Mouse (Mus musculus) CH12.LX (cell line): ENCODE results near the gene Dcakd. TPM values are rescaled to one million over a fixed set of nuclear protein-coding genes. Genes with fewer than 3 reads are reported as not detected.

Experiments used
- DNase-seq: peaks from one replicate; pipeline ENCODE4 v3.0.0-alpha.2; 2013; ENCODE audit errors: extremely low read depth
- H3K27ac ChIP-seq: 2 replicates; pipeline ENCODE4 v1.5.1; 2012; ENCODE audit warnings: low read depth, mild to moderate bottlenecking, control low read depth, moderate library complexity; ENCODE audit not compliant: insufficient read depth
- H3K27me3 ChIP-seq: replicated peaks from 2 replicates; pipeline ENCODE3; 2012; ENCODE audit warnings: inconsistent platforms
- H3K36me3 ChIP-seq, 2 experiments: replicated peaks in 1 of 2; 2 replicates each; pipeline versions ENCODE3 to v1.6.1; 2012; ENCODE audit warnings: inconsistent platforms in 1 of 2, low read length in 1 of 2, mild to moderate bottlenecking in 1 of 2, mixed read lengths in 1 of 2, moderate library complexity in 1 of 2; ENCODE audit not compliant: control insufficient read depth in 1 of 2, insufficient read depth in 1 of 2
- H3K4me1 ChIP-seq, 2 experiments: 2 replicates each; pipeline ENCODE4 v1.6.1; 2012; ENCODE audit warnings: inconsistent platforms in 1 of 2, moderate library complexity in 1 of 2; ENCODE audit not compliant: insufficient read depth in 2 of 2, control insufficient read depth in 1 of 2
- H3K4me2 ChIP-seq: 2 replicates; pipeline ENCODE4 v1.6.1; 2012; ENCODE audit warnings: low read depth, mild to moderate bottlenecking, control low read depth; ENCODE audit not compliant: poor library complexity, insufficient read depth, severe bottlenecking
- H3K4me3 ChIP-seq, 3 experiments: fragments of 150-350 bp in 1 of 3; sonication (generic) in 1 of 3; replicated peaks in 1 of 3; 2 replicates each; pipeline versions ENCODE3 to v1.5.1; 2011 to 2012; ENCODE audit warnings: low read depth in 2 of 3, low read length in 2 of 3, mild to moderate bottlenecking in 2 of 3, moderate library complexity in 2 of 3, control low read depth in 1 of 3, improper control_type of control experiment in 1 of 3, inconsistent platforms in 1 of 3, mixed read lengths in 1 of 3; ENCODE audit not compliant: poor library complexity in 1 of 3
- H3K79me2 ChIP-seq: replicated peaks from 2 replicates; pipeline ENCODE4 v1.6.1; 2012; ENCODE audit warnings: mild to moderate bottlenecking, moderate library complexity; ENCODE audit not compliant: control insufficient read depth, poor library complexity, insufficient read depth, severe bottlenecking; ENCODE audit errors: extremely low read depth
- H3K9ac ChIP-seq: 2 replicates; pipeline ENCODE4 v1.6.1; 2012; ENCODE audit warnings: low read depth, mild to moderate bottlenecking, control low read depth, moderate library complexity; ENCODE audit not compliant: insufficient read depth
- H3K9me3 ChIP-seq: replicated peaks from 2 replicates; pipeline ENCODE3; 2012; ENCODE audit warnings: low read length, inconsistent platforms, mixed read lengths
- CHD1 ChIP-seq: IDR thresholded peaks from 2 replicates; pipeline ENCODE4 v1.6.1; 2012; ENCODE audit warnings: low read depth, low read length, improper control_type of control experiment, inconsistent platforms
- CHD2 ChIP-seq: IDR thresholded peaks from 2 replicates; pipeline ENCODE4 v1.6.1; 2011; ENCODE audit warnings: low read length, improper control_type of control experiment
- CTCF ChIP-seq, 2 experiments: IDR thresholded peaks in 1 of 2; conservative IDR thresholded peaks in 1 of 2; 2 replicates each; pipeline ENCODE4 v1.5.1; 2011 to 2012; ENCODE audit warnings: low read depth in 2 of 2, low read length in 2 of 2, improper control_type of control experiment in 1 of 2, inconsistent platforms in 1 of 2, mild to moderate bottlenecking in 1 of 2, moderate library complexity in 1 of 2
- E2F4 ChIP-seq: IDR thresholded peaks from 2 replicates; pipeline ENCODE4 v1.6.1; 2011; ENCODE audit warnings: low read depth, low read length, improper control_type of control experiment; ENCODE audit not compliant: insufficient replicate concordance
- ELF1 ChIP-seq: IDR thresholded peaks from 2 replicates; pipeline ENCODE4 v1.6.1; 2014; ENCODE audit warnings: low read depth, mild to moderate bottlenecking, inconsistent platforms, low read length, improper control_type of control experiment
- ETS1 ChIP-seq: conservative IDR thresholded peaks from 2 replicates; pipeline ENCODE4 v1.6.1; 2012; ENCODE audit warnings: low read depth, mild to moderate bottlenecking, inconsistent platforms, low read length, improper control_type of control experiment, moderate library complexity
- GABPA ChIP-seq: IDR thresholded peaks from 2 replicates; pipeline ENCODE4 v1.6.1; 2012; ENCODE audit warnings: low read depth, low read length, improper control_type of control experiment, inconsistent platforms; ENCODE audit not compliant: insufficient replicate concordance
- JUN ChIP-seq: IDR thresholded peaks from 2 replicates; pipeline ENCODE4 v1.6.1; 2011; ENCODE audit warnings: low read depth, mild to moderate bottlenecking, low read length, improper control_type of control experiment, moderate library complexity; ENCODE audit not compliant: insufficient read depth
- JUND ChIP-seq: conservative IDR thresholded peaks from 2 replicates; pipeline ENCODE4 v1.6.1; 2011; ENCODE audit warnings: low read depth, low read length, improper control_type of control experiment
- KAT2A ChIP-seq: IDR thresholded peaks from 2 replicates; pipeline ENCODE4 v1.6.1; 2012; ENCODE audit warnings: low read length, improper control_type of control experiment, inconsistent platforms; ENCODE audit not compliant: insufficient replicate concordance
- MAFK ChIP-seq: IDR thresholded peaks from 2 replicates; pipeline ENCODE4 v1.6.1; 2011; ENCODE audit warnings: low read length, improper control_type of control experiment; ENCODE audit not compliant: insufficient replicate concordance
- MEF2A ChIP-seq: IDR thresholded peaks from 2 replicates; pipeline ENCODE4 v1.6.1; 2014; ENCODE audit warnings: low read depth, mild to moderate bottlenecking, inconsistent platforms, low read length, improper control_type of control experiment, borderline replicate concordance
- MYC ChIP-seq: IDR thresholded peaks from 2 replicates; pipeline ENCODE4 v1.6.1; 2011; ENCODE audit warnings: low read depth, mild to moderate bottlenecking, improper control_type of control experiment, low read length
- NRF1 ChIP-seq: IDR thresholded peaks from 2 replicates; pipeline ENCODE4 v1.6.1; 2014; ENCODE audit warnings: low read depth, mild to moderate bottlenecking, inconsistent platforms, low read length, improper control_type of control experiment, moderate library complexity
- POLR2A ChIP-seq: IDR thresholded peaks from 2 replicates; pipeline ENCODE4 v1.6.1; 2011; ENCODE audit warnings: low read depth, mild to moderate bottlenecking, improper control_type of control experiment, low read length
- UBTF ChIP-seq: IDR thresholded peaks from 2 replicates; pipeline ENCODE4 v1.6.1; 2012; ENCODE audit warnings: low read depth, mild to moderate bottlenecking, inconsistent platforms, low read length, improper control_type of control experiment, moderate library complexity
- USF2 ChIP-seq: conservative IDR thresholded peaks from 2 replicates; pipeline ENCODE4 v1.6.1; 2011; ENCODE audit warnings: low read depth, low read length, improper control_type of control experiment
- ZC3H11A ChIP-seq: IDR thresholded peaks from 2 replicates; pipeline ENCODE4 v1.6.1; 2012; ENCODE audit warnings: low read depth, mild to moderate bottlenecking, inconsistent platforms, low read length, improper control_type of control experiment
- dilution Hi-C: fragments of 300-500 bp; cut with MboI; formaldehyde crosslinking; loops from 2 replicates; pipeline ENCODE4 v1.14.3; 2020; ENCODE audit warnings: low sequenced_read_pairs; ENCODE audit not compliant: extremely low pct_unique_long_range_greater_than_20kb, extremely low pct_ligation_motif_present
- in situ Hi-C: fragments of 300-500 bp; cut with MboI; formaldehyde crosslinking; loops from 3 replicates; pipeline ENCODE4 v1.14.3; 2019; ENCODE audit warnings: low sequenced_read_pairs, low pct_ligation_motif_present, low pct_unique_long_range_greater_than_20kb, mixed read lengths
- polyA plus RNA-seq: library from polyadenylated mRNA; unstranded; fragments of >175 nt; gene quantifications from 2 replicates; pipeline ENCODE4 v1.2.1, GENCODE M21; 2012; ENCODE audit warnings: low read depth; ENCODE audit not compliant: insufficient read length
- total RNA-seq, 2 experiments: library from RNA; depleted of rRNA; stranded (reverse); fragments of 300-350 nt in 1 of 2; fragments of >200 nt in 1 of 2; gene quantifications; 2 replicates each; pipeline ENCODE4 v1.2.3; 2012 to 2014

Gene Dcakd
- total and polyA plus RNA-seq, 3 experiments: 8.8 to 89.0 (median 24.0) TPM

GRCm38 (mm10) chr11:102989641-102990151, 38.4 kb downstream of the Dcakd start:
- Histone ChIP-seq H3K36me3 (peaks cover 9 to 16% of the 10 kb centered on the region in 2 experiments), H3K4me1 (no peaks in the 10 kb centered on the region), H3K27ac (no peak overlapping the region), H3K79me2 (no peaks in the 10 kb centered on the region), H3K4me2 (no peak overlapping the region), H3K9ac (no peak overlapping the region), H3K4me3 (no peak overlapping the region), H3K9me3 (no peaks in the 10 kb centered on the region), H3K27me3 (peaks cover 42% of the 10 kb centered on the region)
- dilution Hi-C loops (no loop called here), in situ Hi-C loops (loop anchor here (5.0 kb wide), 1 partner anchor 92 kb away; no protein-coding TSS in a partner anchor)
- TF ChIP-seq E2F4 (no peak), NRF1 (no peak), CHD1 (no peak), KAT2A (no peak), MEF2A (no peak), JUN (no peak), POLR2A (no peak)
- no peak for DNase-seq

DNA sequence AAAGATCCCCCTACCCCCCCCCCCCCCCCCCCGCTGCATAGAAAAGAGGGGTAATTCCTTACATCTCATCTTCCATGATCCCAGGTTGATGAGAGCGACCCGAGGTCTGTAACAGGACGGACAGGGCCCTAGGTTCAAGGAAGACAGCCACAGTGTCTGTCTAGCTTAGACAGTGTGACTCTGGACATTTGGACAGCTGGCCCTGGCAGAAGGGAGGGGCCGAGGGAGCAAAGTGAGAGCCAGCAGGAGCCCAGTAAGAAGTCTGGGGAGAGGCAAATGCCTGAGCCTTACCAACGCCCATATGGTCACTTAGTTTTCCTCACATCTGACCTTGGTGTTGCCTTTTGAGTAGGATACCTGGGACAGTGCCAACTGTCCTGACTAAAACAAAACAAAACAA, 43.0 kb downstream of the Dcakd start:
- H3K4me2 ChIP-seq: no peak overlapping the region
- TF ChIP-seq E2F4 (no peak), JUND (no peak), CHD2 (no peak), GABPA (no peak), USF2 (no peak), ETS1 (no peak), MYC (no peak), ZC3H11A (no peak), CTCF (conservative IDR thresholded peaks at IDR 0.05 in 1 of 2, IDR thresholded peaks at IDR 0.05 in 1 of 2; ENCODE audit: low read depth in 2 of 2, low read length in 2 of 2) (no peak), UBTF (no peak), MAFK (no peak), ELF1 (no peak)
- H3K79me2 ChIP-seq: no peaks in the 10 kb centered on the region
- no peaks in the 10 kb centered on the region for H3K36me3 ChIP-seq
- DNase-seq: no peak
- no peak overlapping the region for H3K4me3 ChIP-seq
- H3K9ac ChIP-seq: no peak overlapping the region
- no peak overlapping the region for H3K27ac ChIP-seq
- dilution Hi-C loops (no loop called here), in situ Hi-C loops (no loop called here)
- H3K9me3 ChIP-seq: peaks cover 5% of the 10 kb centered on the region
- H3K4me1 ChIP-seq: 0 out of 4 replicates have a peak, but pooled peaks cover 2 to 5% of the 10 kb centered on the region in 2 experiments
- H3K27me3 ChIP-seq: peaks cover 64% of the 10 kb centered on the region
